Mouse (Mus musculus) heart, adult 2 months (tissue): ENCODE measurements around the gene Elac2. TPM values are rescaled to one million over a fixed set of nuclear protein-coding genes. Genes with fewer than 3 reads are reported as not detected.

Experiments
- DNase-seq, 2 experiments: peaks; one replicate each; pipeline ENCODE4 v3.0.0; 2021
- H3K27ac ChIP-seq: fragments of 200-600 bp; 2 replicates; pipeline ENCODE4 v1.8.1; 2022
- H3K27me3 ChIP-seq: fragments of 200-500 bp; 2 replicates; pipeline ENCODE4 v1.6.1; 2012; ENCODE audit warnings: mild to moderate bottlenecking, low read length, inconsistent platforms, mixed read lengths; ENCODE audit not compliant: control insufficient read depth, insufficient read depth
- H3K36me3 ChIP-seq: fragments of 200-500 bp; 2 replicates; pipeline ENCODE4 v1.6.1; 2012; ENCODE audit warnings: low read length, inconsistent platforms; ENCODE audit not compliant: control insufficient read depth, insufficient read depth
- H3K4me1 ChIP-seq: fragments of 200-500 bp; 2 replicates; pipeline ENCODE4 v1.6.1; 2011; ENCODE audit warnings: low read length; ENCODE audit not compliant: control insufficient read depth, insufficient read depth
- H3K4me3 ChIP-seq: fragments of 200-600 bp; 2 replicates; pipeline ENCODE4 v1.8.1; 2022
- H3K79me2 ChIP-seq: fragments of 200-500 bp; replicated peaks from 2 replicates; pipeline ENCODE4 v1.6.1; 2012; ENCODE audit warnings: mild to moderate bottlenecking, inconsistent platforms, low read length, moderate library complexity, mixed read lengths; ENCODE audit not compliant: control insufficient read depth, insufficient read depth
- H3K9ac ChIP-seq: fragments of 200-500 bp; 2 replicates; pipeline ENCODE4 v1.6.1; 2012; ENCODE audit warnings: low read depth, mild to moderate bottlenecking, control low read depth, inconsistent platforms, low read length, mixed read lengths
- CTCF ChIP-seq: fragments of 200-600 bp; IDR thresholded peaks from 2 replicates; pipeline ENCODE4 v1.8.1; 2022; ENCODE audit warnings: antibody characterized with exemption, mild to moderate bottlenecking, moderate library complexity
- EP300 ChIP-seq: fragments of 200-500 bp; IDR thresholded peaks from 2 replicates; pipeline ENCODE4 v1.6.1; 2011; ENCODE audit warnings: low read depth, low read length, control low read depth; ENCODE audit not compliant: insufficient read depth
- POLR2A ChIP-seq: fragments of 200-500 bp; IDR thresholded peaks from 2 replicates; pipeline ENCODE4 v1.6.1; 2011; ENCODE audit warnings: mild to moderate bottlenecking, low read depth, low read length, control low read depth; ENCODE audit not compliant: insufficient read depth
- WGBS: fragments of 180-500 bp; shearing (Covaris S2); methylation state at CpG from one replicate; pipeline ENCODE4 v1.1.7; 2018; 5-methylcytosine and 5-hydroxymethylcytosine counted together
- intact Hi-C: fragments of 180-260 bp; cut with DNase I; formaldehyde crosslinking; loops from one replicate; pipeline ENCODE4 v1.15.1; 2025
- long read RNA-seq: library from polyadenylated mRNA; stranded (forward); transcript quantifications from one replicate; pipeline ENCODE4 v2.0.0, GENCODE M21; 2021
- polyA plus RNA-seq: library from polyadenylated mRNA; depleted of rRNA; stranded (reverse); fragments of >200 nt; gene quantifications from 2 replicates; pipeline ENCODE4 v1.2.3, GENCODE M21; 2012; rRNA removed
- total RNA-seq, 2 experiments: library from RNA; stranded (reverse); gene quantifications; 2 replicates each; pipeline ENCODE4 v1.2.3; 2021

Elac2 gene
- total RNA-seq, result 10 to 100 TPM; 16.9 to 20.2 TPM
- polyA plus RNA-seq, result 17.2 TPM in 2 replicates
- long read RNA-seq, transcript Elac2-202 (24 exons, 2,884 nt), result major isoform, 24 of 38 reads
- long read RNA-seq, transcript Elac2-201 (25 exons, 2,771 nt), result minor isoform, 7 of 38 reads
- long read RNA-seq, partial matches to known transcripts, result 1 of 38 reads
- long read RNA-seq, other reads (novel, unspliced or antisense), result 5 of 38 reads

DNA sequence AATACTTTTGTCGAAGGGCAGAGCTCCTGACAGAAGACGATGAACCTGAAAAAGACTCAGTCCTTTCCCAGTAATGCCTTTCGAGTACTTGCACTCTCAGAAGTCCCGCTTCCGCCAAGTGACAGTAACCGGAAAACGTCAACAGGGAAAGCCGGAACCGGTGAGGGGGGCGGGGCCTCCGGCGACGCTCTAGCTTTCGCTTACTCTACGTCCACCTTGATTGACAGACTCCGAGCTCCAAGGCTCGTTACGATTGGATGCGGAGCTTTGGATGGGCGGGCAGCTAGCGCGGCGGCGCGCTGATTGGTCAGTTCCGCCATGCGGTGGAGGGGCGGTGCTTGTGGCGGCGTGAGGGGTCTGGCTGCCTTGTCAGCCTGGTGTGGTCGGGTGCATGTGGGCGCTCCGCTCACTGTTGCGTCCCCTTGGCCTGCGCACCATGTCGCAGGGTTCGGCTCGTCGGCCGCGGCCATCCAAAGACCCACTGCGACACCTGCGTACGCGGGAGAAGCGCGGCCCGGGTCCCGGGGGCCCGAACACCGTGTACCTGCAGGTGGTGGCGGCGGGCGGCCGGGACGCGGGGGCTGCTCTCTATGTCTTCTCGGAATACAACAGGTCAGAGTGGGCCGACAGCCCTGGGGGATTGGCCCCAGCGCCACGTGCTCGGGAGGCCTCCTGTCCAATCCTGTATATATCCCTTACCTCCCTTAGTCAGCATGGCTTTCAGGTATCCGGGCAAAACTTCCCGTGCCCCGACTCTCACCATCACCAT, at the start of gene Elac2:
Elac2 (plus strand) TSS at position 319 of the 769 bp plus-strand sequence.
- no peaks in the 10 kb centered on the region for H3K79me2 ChIP-seq
- under 1% methylated on average over 65 of the region's 65 CpGs for WGBS
- DNase-seq, result peak; percentile 97
- 0 out of 2 replicates have a peak, but pooled peaks cover 5% of the 10 kb centered on the region for H3K36me3 ChIP-seq
- H3K4me3 ChIP-seq, result peak within 1 kb of the TSS; percentile 97
- H3K27me3 ChIP-seq, result no peaks in the 10 kb centered on the region; the same call in 1 of the 2 replicates
- intact Hi-C loops, result no loop called here
- peaks cover 2% of the 10 kb centered on the region for H3K4me1 ChIP-seq
- peak within 1 kb of the TSS; percentile 78 for H3K27ac ChIP-seq
- peak within 1 kb of the TSS; percentile 89 for H3K9ac ChIP-seq
- peak; percentile 89 for TF ChIP-seq POLR2A
- TF ChIP-seq CTCF, result no peak

DNA sequence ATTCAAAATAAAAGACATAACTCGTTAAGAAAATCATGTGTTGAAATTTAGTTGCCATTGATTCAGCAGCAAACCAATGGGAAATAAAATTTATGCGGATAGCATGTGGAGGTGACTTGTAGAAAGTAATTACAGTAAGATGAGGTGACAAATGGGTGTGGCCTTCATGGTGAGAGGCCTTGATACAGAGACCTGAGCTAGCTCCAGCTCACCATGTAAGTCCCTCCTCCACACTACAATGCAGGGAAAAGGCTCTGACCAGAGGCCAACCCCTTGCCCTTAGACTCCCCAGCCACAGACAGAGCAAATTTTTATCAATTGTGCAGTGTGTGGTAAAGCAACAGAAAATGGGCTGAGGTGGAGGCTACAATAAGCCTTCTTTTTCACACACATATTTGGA, 49.7 kb upstream of the Elac2 start:
- no peaks in the 10 kb centered on the region for H3K4me1 ChIP-seq
- no peak overlapping the region for H3K27ac ChIP-seq
- no peak for TF ChIP-seq CTCF
- no peak for TF ChIP-seq POLR2A
- no peak for TF ChIP-seq EP300
- H3K27me3 ChIP-seq, result no peaks in the 10 kb centered on the region; the same call in 1 of the 2 replicates
- H3K36me3 ChIP-seq, result no peaks in the 10 kb centered on the region
- no peaks in the 10 kb centered on the region for H3K79me2 ChIP-seq
- 86% methylated on average over 2 of the region's 2 CpGs for WGBS
- no peak overlapping the region for H3K4me3 ChIP-seq
- H3K9ac ChIP-seq, result no peak overlapping the region
- DNase-seq, result no peak
- intact Hi-C loops, result no loop called here

DNA sequence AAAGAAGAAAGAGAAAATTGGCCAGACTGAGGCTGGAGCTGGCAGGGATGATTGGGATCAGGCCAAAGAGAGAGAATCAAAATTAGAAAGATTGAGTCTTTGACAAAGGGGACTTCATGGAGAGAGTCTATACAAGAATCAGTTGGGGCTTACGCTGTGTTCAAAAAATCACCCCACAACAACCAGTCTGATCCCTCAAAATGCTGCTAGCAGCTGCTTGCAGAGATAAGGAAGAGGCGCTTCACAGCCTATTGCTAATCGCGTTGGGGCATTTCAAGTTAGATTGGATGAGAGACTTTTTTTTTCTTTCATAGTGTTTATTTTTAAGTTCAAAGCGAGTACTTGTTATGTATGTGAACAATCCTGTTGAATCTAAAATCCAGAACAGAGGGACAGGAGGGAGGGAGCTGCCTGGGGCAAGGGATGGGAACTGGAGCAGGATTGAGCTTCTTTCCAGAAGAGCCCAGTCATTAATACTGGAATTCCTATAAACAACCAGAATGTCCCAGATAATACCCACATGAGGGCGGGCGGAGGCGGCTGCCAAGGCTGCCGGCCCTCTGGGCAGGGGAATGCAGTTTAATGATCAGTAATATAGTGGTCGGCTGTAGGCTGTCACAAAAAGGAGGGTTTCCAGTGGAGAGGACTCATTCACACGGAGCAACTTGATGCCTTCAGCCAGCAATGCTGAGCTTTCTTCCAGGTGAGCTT, 47.6 kb upstream of the Elac2 start:
- WGBS, result 54% methylated on average over 11 of the region's 11 CpGs
- H3K4me3 ChIP-seq, result no peak overlapping the region
- no peak overlapping the region for H3K9ac ChIP-seq
- TF ChIP-seq POLR2A (no peak), CTCF (no peak), EP300 (no peak)
- no peaks in the 10 kb centered on the region for H3K4me1 ChIP-seq
- no peaks in the 10 kb centered on the region; the same call in 1 of the 2 replicates for H3K27me3 ChIP-seq
- no peak overlapping the region for H3K27ac ChIP-seq
- no peak for DNase-seq
- intact Hi-C loops, result no loop called here
- H3K36me3 ChIP-seq, result no peaks in the 10 kb centered on the region
- no peaks in the 10 kb centered on the region for H3K79me2 ChIP-seq

DNA sequence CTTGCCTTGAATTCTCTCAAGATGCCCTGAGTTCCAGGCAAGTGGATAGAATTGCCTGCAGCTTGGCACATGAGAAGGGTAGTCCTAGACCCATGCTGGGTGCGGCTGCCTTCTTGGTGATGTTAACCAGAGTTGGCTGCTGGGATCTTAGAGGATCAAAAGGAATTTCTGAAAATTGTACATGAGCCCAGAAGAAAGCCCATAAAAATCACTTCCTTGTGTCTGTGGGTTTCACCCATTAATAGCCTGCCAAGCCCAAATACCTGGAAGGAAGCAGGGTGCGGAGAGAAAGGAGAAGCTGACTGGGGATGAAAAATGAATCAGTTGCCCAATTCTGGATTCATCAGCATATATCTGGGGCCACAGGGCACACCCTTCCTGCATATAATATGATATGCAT, 41.6 kb upstream of the Elac2 start:
- Histone ChIP-seq H3K9ac (no peak overlapping the region), H3K4me3 (no peak overlapping the region), H3K79me2 (no peaks in the 10 kb centered on the region), H3K4me1 (no peaks in the 10 kb centered on the region), H3K36me3 (no peaks in the 10 kb centered on the region), H3K27ac (no peak overlapping the region), H3K27me3 (0 out of 2 replicates have a peak, but pooled peaks cover 1% of the 10 kb centered on the region)
- 84% methylated on average over 2 of the region's 2 CpGs for WGBS
- intact Hi-C loops, result no loop called here
- no peak for DNase-seq
- no peak for TF ChIP-seq POLR2A
- no peak for TF ChIP-seq EP300
- TF ChIP-seq CTCF, result no peak

DNA sequence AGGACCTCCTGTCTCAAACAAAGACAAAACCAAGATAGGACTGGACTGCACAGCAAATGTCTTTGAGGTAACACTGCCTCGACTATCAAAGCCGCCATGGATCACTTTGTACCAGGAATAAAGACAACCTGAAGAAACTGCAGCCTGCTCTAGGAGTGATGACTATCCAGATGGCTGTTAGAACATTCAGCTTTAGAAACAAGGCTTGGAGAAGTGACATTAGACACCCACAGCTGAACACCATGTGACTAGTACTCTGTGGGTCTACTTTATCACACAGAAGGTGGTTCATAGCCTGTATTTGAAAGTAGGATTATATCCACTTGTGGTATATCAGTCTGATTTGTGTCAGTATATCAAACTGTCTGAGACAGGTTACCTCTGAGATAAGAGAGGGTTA, 37.6 kb upstream of the Elac2 start:
- 83% methylated on average over 2 of the region's 2 CpGs for WGBS
- H3K36me3 ChIP-seq, result no peaks in the 10 kb centered on the region

More for the DNA sequence above, 37.6 kb upstream of the Elac2 start:
- Histone ChIP-seq H3K9ac (no peak overlapping the region), H3K4me3 (no peak overlapping the region), H3K27ac (no peak overlapping the region), H3K27me3 (0 out of 2 replicates have a peak, but pooled peaks cover 1% of the 10 kb centered on the region), H3K79me2 (no peaks in the 10 kb centered on the region), H3K4me1 (no peaks in the 10 kb centered on the region)
- no peak for DNase-seq
- TF ChIP-seq CTCF (no peak), POLR2A (no peak), EP300 (no peak)
- intact Hi-C loops, result no loop called here
